Mouse (Mus musculus) left cerebral cortex, adult 11 months (tissue): ENCODE data around the gene Lrrc61.
A peak's percentile ranks its signal among the peaks of the same experiment; 100 is the strongest.

Experiments
- DNase-seq: peaks from one replicate; pipeline ENCODE4 v3.0.0; 2022; ENCODE audit warnings: low spot score

The Lrrc61 gene

GRCm38 (mm10) chr6:48593158-48594042 lies 38.8 kb downstream of the Lrrc61 start, which contains the start of the genes Repin1 and Gm44965:
Gene Repin1, plus strand, starts transcription at chr6:48593883.
Gene Gm44965, plus strand, starts transcription at chr6:48593941.
- peak; percentile 90 for DNase-seq

DNA sequence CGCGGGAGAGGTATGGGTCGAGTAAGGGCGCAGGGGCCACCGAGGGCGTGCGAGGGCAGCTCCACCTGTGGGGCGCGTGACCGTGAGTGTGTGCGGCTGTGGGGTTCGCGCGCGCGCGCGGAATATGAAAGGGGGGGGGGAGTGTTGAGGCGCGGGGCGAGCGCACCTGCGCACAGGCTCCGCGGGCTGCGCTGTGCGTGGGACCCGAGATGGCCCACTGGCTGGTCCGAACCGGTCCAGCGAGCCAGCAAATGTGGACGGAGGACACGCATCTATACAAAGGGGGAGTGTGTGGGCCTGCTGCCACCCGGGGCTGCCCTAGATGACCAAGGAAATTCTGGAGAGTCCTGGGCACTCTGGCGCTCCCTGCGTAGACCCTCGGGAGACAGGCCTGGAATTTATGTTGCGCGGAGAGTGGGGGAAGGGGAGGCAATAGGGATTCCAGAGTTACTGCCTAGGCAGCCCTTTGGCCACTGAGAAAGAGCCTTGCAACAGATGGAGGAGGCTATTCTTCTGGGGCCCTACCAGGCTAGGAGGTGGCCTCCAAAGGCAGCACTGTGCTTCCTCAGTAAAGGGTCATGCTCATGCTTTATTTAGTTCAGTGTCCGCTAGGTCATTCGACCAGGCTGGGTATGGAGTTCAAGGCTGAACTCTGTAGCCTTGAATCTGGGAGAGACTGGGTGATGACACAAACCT lies 39.6 kb downstream of the Lrrc61 start:
- no peak for DNase-seq

- no peak for DNase-seq
These were observed 40.7 kb downstream of the Lrrc61 start for GRCm38 (mm10) chr6:48595278-48595677.

- no peak for DNase-seq
These were observed 42.1 kb downstream of the Lrrc61 start for GRCm38 (mm10) chr6:48596545-48597232.

DNA sequence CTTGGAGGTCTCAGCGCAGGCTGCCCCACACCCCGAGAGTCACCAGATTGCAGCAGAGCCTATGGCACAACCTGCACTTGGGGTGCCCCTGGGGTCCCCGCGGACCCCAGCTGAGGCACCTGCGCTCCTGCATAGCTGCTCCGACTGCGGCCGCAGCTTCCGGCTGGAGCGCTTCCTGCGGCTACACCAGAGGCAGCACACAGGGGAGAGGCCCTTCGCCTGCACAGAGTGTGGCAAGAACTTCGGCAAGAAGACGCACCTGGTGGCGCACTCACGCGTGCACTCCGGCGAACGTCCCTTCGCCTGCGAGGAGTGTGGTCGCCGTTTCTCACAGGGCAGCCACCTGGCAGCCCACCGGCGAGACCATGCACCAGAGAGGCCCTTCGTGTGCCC lies 42.6 kb downstream of the Lrrc61 start:
- DNase-seq: no peak

GRCm38 (mm10) chr6:48600594-48600993 lies 46.0 kb downstream of the Lrrc61 start:
- DNase-seq: no peak

DNA sequence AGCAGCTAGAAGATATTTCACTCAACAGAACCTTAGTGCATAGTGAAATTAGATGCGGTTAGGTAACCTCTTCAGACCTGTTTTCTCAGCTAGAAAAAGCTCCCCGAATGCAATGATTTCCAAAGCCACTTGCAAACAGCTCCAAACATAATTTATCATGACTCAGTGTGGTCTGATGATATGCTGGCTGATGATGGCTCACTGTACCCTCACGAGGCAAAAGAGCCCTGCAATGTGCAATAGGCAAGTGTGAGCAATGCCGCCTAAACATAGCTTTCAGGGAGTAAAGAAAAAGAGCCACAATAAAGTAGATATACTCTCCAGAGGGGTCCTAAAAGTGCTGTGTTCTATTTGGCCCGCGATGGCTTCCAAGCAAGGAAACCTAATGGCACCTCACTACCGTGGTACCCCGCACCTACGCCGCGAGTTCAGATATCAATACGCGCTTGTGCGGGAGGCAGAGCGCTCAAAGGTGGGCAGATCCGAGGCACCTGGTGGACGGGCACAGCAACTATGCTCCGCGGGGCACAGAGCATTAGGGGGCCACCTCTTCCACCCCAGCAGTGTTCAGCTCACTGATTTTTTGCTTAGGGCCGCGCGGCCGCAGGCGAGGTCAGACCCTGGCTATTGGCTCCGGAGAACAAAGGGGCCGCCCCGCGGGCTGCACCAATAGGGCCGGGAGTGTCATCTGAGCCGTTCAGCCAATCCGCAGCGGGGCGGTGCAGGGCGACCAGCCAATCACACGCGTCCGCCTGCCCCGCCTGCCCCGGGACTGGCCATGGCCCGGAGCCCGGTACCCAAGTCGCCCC lies 46.9 kb downstream of the Lrrc61 start, which contains the start of gene Zfp775:
Gene Zfp775, plus strand, starts transcription at position 793 of the 809 bp plus-strand sequence.
- DNase-seq: peak; percentile 94

- DNase-seq: no peak
These were observed 47.6 kb downstream of the Lrrc61 start for GRCm38 (mm10) chr6:48602080-48602741.

DNA sequence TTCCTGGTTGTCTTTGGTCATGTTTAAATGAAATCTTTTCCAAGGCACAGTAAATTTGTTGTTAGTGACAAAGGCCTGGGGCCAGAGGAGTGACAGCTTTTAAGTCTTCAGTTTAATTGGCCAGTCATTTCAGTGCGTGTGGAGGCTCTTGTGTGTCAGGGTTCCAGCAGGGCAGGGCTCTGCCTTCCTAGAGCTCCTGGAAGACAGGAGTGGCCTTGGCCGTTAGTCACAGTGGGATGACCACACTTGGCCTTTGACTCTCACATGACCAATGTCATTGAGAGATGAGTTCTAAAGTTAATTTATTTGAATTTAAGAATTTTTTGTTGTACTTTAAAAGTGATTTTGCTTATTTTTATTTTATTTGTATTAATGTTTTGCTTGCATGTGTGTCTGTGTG lies 53.5 kb downstream of the Lrrc61 start:
- no peak for DNase-seq

DNA sequence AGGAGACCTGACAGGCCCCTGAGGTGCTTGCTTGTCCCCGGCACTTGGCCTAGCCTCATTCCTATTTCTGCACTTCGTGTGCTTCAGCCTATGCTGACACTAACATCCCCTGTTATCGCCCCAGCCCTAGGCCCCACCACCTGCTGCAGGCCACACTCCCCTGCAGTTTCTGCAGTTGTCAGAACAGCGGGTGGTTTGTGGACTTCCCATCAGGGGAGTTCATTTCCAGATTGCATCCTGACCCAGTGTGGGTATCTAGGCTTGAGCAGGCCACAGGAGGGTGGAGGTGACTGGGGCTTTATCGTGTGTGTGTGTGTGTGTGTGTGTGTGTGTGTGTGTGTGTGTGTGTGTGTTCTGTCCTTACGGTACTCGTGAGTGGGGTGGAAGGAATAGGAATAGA lies 54.9 kb downstream of the Lrrc61 start:
- DNase-seq: no peak

DNA sequence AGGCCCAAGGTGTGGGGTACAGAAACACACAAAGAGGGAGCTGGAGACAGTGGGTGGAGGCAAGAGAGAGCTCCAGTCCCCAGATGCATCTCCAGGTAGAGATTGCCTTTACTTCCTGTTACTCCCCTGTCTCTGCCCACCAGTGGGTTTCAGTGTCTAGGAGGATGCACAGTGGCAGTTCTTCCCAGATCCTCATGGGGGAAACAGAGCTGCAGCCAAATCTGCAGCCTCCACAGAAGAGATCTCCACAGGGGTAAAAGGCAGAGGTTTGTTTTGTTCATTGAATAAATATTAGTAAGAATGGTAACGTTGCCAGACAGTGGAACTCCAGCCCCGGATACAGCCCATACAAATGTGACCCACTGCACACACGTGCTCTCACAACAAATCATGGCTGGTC lies 56.1 kb downstream of the Lrrc61 start:
- DNase-seq: no peak

- no peak for DNase-seq
These were observed 58.9 kb downstream of the Lrrc61 start for GRCm38 (mm10) chr6:48613464-48613863.

DNA sequence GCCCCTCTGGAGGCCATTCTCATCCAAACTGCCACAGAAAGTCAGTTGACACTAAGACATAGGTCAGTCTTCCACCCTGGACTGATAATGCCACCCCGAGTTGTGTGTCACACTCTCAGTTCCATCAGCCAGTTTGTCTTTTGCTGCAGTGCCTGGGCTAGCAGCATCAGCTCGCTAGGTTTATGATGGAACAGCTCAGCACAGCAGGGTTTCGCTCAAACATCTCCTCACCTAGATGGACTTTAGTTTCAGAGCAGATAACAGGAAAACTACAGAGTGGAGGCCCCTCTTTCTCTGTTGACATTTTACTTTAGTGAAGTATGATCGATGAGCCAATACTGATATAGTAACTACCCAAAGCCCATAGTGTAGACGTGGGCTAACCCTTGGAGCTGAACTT lies 60.2 kb downstream of the Lrrc61 start:
- DNase-seq: no peak

DNA sequence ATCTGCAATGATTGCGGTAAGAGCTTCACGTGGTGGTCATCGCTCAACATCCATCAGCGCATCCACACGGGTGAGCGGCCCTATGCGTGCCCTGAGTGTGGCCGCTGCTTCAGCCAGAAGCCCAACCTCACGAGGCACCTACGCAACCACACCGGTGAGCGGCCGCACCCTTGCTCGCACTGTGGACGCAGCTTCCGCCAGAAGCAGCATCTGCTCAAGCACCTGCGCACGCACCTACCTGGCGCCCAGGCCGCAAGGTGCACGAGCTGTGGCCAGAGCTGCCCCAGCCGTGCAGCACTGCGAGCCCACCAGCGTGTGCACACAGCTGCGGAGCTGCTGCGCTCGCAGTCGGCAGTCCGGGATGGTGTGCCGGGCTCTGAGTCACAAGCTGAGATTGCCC lies 65.4 kb downstream of the Lrrc61 start:
- no peak for DNase-seq
